Mouse (Mus musculus) midbrain, embryonic 11.5 days (tissue): ENCODE measurements around the gene Smim9. TPM values are rescaled to one million over a fixed set of nuclear protein-coding genes. Genes with fewer than 3 reads are reported as not detected.

ENCODE experiments used
- ATAC-seq: fragments of 200-750 bp; cut with Nextera tagmentation; 2 replicates; pipeline ENCODE4 v1.8.0; 2017; ENCODE audit warnings: moderate TSS enrichment, moderate library complexity; ENCODE audit not compliant: low FRiP score
- DNase-seq: peaks from one replicate; pipeline ENCODE4 v3.0.0; 2015; ENCODE audit warnings: low spot score; ENCODE audit errors: missing footprints
- H3K27ac ChIP-seq: fragments of 300-500 bp; sonication (generic); 2 replicates; pipeline ENCODE4 v1.5.1; 2014; ENCODE audit warnings: low read depth, low read length
- H3K27me3 ChIP-seq: fragments of 300-500 bp; sonication (generic); 2 replicates; pipeline ENCODE4 v1.6.1; 2014; ENCODE audit warnings: mild to moderate bottlenecking, low read length, moderate library complexity, mixed read lengths; ENCODE audit not compliant: control insufficient read depth, insufficient read depth
- H3K36me3 ChIP-seq: fragments of 300-500 bp; sonication (generic); 2 replicates; pipeline ENCODE4 v1.6.1; 2014; ENCODE audit warnings: mild to moderate bottlenecking, low read length, moderate library complexity, mixed read lengths; ENCODE audit not compliant: control insufficient read depth, insufficient read depth
- H3K4me1 ChIP-seq: fragments of 300-500 bp; sonication (generic); 2 replicates; pipeline ENCODE4 v1.6.1; 2014; ENCODE audit warnings: low read length; ENCODE audit not compliant: control insufficient read depth, insufficient read depth
- H3K4me2 ChIP-seq: fragments of 300-500 bp; sonication (generic); 2 replicates; pipeline ENCODE4 v1.6.1; 2014; ENCODE audit warnings: mild to moderate bottlenecking, moderate library complexity
- H3K4me3 ChIP-seq: fragments of 300-500 bp; sonication (generic); 2 replicates; pipeline ENCODE4 v1.5.1; 2014; ENCODE audit warnings: low read depth, low read length
- H3K9ac ChIP-seq: fragments of 300-500 bp; sonication (generic); 2 replicates; pipeline ENCODE4 v1.6.1; 2014; ENCODE audit warnings: low read length
- H3K9me3 ChIP-seq: fragments of 300-500 bp; sonication (generic); 2 replicates; pipeline ENCODE4 v1.6.1; 2016; ENCODE audit warnings: low read length; ENCODE audit not compliant: control insufficient read depth
- WGBS: fragments of 180-500 bp; shearing (Covaris S2); extraction: QIAGEN DNeasy Blood & Tissue Kit; methylation state at CpG from one replicate; pipeline ENCODE4 v1.1.7; 2014; 5-methylcytosine and 5-hydroxymethylcytosine counted together
- polyA plus RNA-seq: library from polyadenylated mRNA; unstranded; fragments of >200 nt; fragmentation: Nextera tagmentation; extraction: Ambion mirVana; gene quantifications from 2 replicates; pipeline ENCODE4 v1.2.1, GENCODE M21; 2014

The Smim9 gene
- polyA plus RNA-seq, 1 experiment from 2014 or later = not detected

DNA sequence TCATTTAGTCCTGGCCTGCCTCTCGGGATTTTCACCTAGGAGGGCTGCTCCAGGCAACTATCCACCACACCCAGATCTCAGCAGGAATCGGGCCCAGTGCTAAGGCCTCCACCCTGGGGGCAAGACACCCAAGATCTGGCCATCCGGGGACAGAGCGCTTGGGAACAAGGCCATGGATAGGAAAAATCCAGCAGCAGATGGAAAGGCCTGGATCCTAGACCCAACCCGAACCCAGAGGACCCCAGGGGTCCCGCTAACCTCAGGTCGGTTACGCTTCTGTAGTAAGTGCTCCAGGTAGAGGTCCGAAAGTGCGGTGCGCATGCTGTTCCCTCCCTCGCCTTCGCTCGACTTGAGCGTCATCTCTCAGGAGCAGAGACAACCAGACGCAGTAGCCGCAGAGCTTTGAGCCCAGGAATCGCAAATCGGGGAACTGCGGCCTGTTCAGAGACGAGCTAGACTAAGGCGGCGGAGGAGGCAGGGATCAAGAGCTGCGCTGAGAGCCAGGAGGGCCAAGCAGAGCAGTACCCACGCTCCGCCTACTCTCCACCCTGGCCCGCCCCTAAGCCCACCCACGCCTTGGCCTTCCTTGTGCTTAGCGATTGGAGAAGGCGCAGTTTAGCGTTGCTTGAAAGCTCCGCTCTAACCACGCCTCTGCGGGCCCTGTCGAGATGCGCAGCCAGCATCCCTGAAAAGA, 33.0 kb downstream of the Smim9 start, which contains the start of gene Mpp1:
Mpp1 (minus strand) TSS at position 550 of the 694 bp plus-strand sequence.
- H3K9me3 ChIP-seq = no peaks in the 10 kb centered on the region
- H3K9ac ChIP-seq = peak within 1 kb of the TSS; percentile 59
- H3K27ac ChIP-seq = no peak within 1 kb of the TSS
- H3K27me3 ChIP-seq = no peaks in the 10 kb centered on the region
- no peaks in the 10 kb centered on the region for H3K36me3 ChIP-seq
- 20% methylated on average over 31 of the region's 36 CpGs for WGBS
- H3K4me3 ChIP-seq = peak within 1 kb of the TSS; percentile 42
- no peaks in the 10 kb centered on the region for H3K4me1 ChIP-seq
- peak; percentile 100 for ATAC-seq
- peak within 1 kb of the TSS; percentile 42 for H3K4me2 ChIP-seq
- DNase-seq = peak; percentile 94

DNA sequence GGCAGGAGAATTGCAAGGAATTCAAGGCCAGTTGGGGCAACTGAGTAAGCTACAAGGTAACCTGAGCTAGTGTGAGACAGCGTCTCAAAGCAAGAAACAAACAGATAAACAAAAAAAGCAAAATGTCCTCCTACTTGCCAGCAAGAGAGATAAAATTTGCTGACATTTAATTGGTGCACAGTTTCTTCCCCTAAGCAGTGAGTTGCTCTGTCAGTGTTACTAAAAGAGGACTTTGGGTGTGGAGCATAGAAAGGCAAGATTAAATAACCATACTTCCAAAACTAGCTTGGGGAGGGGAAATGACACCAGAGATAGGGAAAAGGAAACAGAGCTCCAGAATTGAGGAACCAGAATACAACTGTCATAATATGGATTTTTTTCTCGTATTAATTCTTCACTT, 34.1 kb downstream of the Smim9 start:
- no peak overlapping the region for H3K9ac ChIP-seq
- ATAC-seq = no peak
- no peak overlapping the region for H3K4me3 ChIP-seq
- H3K36me3 ChIP-seq = no peaks in the 10 kb centered on the region
- no peaks in the 10 kb centered on the region for H3K9me3 ChIP-seq
- 66% methylated on average over 2 of the region's 2 CpGs for WGBS
- DNase-seq = no peak
- H3K4me1 ChIP-seq = no peaks in the 10 kb centered on the region
- no peak overlapping the region for H3K27ac ChIP-seq
- H3K27me3 ChIP-seq = no peaks in the 10 kb centered on the region
- no peak overlapping the region for H3K4me2 ChIP-seq

GRCm38 (mm10) chrX:75128333-75128980, 35.1 kb downstream of the Smim9 start:
- DNase-seq (no peak), ATAC-seq (no peak)
- H3K9me3 ChIP-seq = no peaks in the 10 kb centered on the region
- H3K36me3 ChIP-seq = no peaks in the 10 kb centered on the region
- H3K27me3 ChIP-seq = no peaks in the 10 kb centered on the region
- H3K4me1 ChIP-seq = no peaks in the 10 kb centered on the region
- H3K9ac ChIP-seq = no peak overlapping the region
- no peak overlapping the region for H3K4me2 ChIP-seq
- H3K4me3 ChIP-seq = no peak overlapping the region
- no peak overlapping the region for H3K27ac ChIP-seq

DNA sequence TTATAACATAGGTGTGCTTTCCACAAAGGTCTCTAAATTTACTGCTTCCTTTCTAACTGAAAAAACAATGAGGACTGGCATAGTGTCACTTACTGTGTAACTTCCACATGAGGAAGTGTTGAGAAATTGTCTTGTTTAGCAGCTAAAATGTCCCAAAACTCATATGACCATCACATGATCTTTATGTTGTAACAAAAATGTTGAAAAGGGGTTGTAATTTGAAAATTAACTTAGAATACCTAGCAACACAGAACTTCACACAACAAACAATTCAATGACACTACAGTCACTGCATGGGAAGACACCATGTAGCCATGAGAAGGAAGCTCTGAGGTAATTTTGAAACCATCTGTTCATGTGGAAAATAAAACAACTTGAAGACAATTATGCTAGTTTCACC, 36.7 kb downstream of the Smim9 start:
- DNase-seq (no peak), ATAC-seq (no peak)
- H3K36me3 ChIP-seq = no peaks in the 10 kb centered on the region
- H3K4me1 ChIP-seq = no peaks in the 10 kb centered on the region
- H3K9me3 ChIP-seq = no peaks in the 10 kb centered on the region
- H3K4me2 ChIP-seq = no peak overlapping the region
- H3K27me3 ChIP-seq = no peaks in the 10 kb centered on the region
- no peak overlapping the region for H3K27ac ChIP-seq
- no peak overlapping the region for H3K9ac ChIP-seq
- no peak overlapping the region for H3K4me3 ChIP-seq

GRCm38 (mm10) chrX:75125606-75126005, 38.0 kb downstream of the Smim9 start:
- H3K4me2 ChIP-seq = no peak overlapping the region
- H3K4me3 ChIP-seq = no peak overlapping the region
- ATAC-seq = no peak
- H3K9me3 ChIP-seq = no peaks in the 10 kb centered on the region
- 83% methylated on average over 3 of the region's 3 CpGs for WGBS
- no peak overlapping the region for H3K9ac ChIP-seq
- no peaks in the 10 kb centered on the region for H3K36me3 ChIP-seq
- H3K27ac ChIP-seq = no peak overlapping the region
- H3K27me3 ChIP-seq = no peaks in the 10 kb centered on the region
- no peaks in the 10 kb centered on the region for H3K4me1 ChIP-seq
- no peak for DNase-seq

DNA sequence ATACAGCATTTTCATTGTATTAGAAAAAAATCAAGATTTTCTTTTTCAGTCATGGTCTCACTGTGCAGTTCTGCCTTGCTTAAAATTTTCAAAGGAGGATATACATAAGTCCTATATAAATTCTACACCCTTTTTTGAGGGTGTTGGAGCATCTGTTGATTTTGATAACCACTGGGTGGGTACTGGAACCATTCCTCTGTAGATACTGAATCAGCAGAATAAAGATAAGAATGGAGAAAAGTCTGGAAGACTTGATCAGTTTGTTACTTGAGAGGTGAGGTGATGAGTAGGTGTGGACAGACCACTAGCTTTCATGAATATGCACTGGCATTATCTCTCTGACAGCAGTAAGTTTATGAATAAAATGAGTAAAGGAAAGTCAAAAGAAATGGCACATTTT, 48.0 kb downstream of the Smim9 start:
- DNase-seq (no peak), ATAC-seq (no peak)
- Histone ChIP-seq H3K27ac (no peak overlapping the region), H3K4me2 (no peak overlapping the region), H3K9ac (no peak overlapping the region), H3K27me3 (no peaks in the 10 kb centered on the region), H3K9me3 (no peaks in the 10 kb centered on the region), H3K4me3 (no peak overlapping the region), H3K4me1 (no peaks in the 10 kb centered on the region), H3K36me3 (no peaks in the 10 kb centered on the region)

DNA sequence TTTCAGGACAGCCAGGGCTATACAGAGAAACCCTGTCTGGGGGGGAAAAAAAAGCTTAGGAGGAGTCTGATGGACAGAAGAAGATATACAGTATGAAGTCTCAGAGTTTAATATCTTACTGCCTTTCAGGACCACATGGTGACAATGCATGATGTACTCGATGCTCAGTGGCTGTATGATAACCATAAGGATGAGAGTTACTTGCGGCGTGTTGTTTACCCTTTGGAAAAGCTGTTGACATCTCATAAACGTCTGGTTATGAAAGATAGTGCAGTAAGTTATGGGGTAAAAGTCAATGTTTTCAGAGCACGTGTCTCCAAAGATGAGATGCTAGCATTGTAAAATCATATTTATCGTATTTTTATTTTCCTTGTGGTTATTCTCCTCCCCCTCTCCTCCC, 61.3 kb downstream of the Smim9 start:
- H3K9ac ChIP-seq = no peak overlapping the region
- peaks cover 3% of the 10 kb centered on the region; the same call in 1 of the 2 replicates for H3K36me3 ChIP-seq
- H3K4me1 ChIP-seq = no peaks in the 10 kb centered on the region
- H3K4me2 ChIP-seq = no peak overlapping the region
- H3K27me3 ChIP-seq = no peaks in the 10 kb centered on the region
- no peak for ATAC-seq
- DNase-seq = no peak
- no peak overlapping the region for H3K27ac ChIP-seq
- no peaks in the 10 kb centered on the region for H3K9me3 ChIP-seq
- 87% methylated on average over 6 of the region's 6 CpGs for WGBS
- no peak overlapping the region for H3K4me3 ChIP-seq

- no peaks in the 10 kb centered on the region for H3K27me3 ChIP-seq
- no peak overlapping the region for H3K4me2 ChIP-seq
- ATAC-seq (no peak), DNase-seq (no peak)
- H3K9me3 ChIP-seq = no peaks in the 10 kb centered on the region
- no peaks in the 10 kb centered on the region for H3K36me3 ChIP-seq
- no peaks in the 10 kb centered on the region for H3K4me1 ChIP-seq
- no peak overlapping the region for H3K4me3 ChIP-seq
- no peak overlapping the region for H3K9ac ChIP-seq
- 93% methylated on average over 8 of the region's 8 CpGs for WGBS
- H3K27ac ChIP-seq = no peak overlapping the region
Measured at GRCm38 (mm10) chrX:75098799-75099198, 64.8 kb downstream of the Smim9 start.

GRCm38 (mm10) chrX:75096163-75096770, 67.3 kb downstream of the Smim9 start:
- no peaks in the 10 kb centered on the region for H3K9me3 ChIP-seq
- DNase-seq (peak; percentile 98), ATAC-seq (no peak)
- peak overlapping the region; percentile 54 for H3K4me2 ChIP-seq
- 19% methylated on average over 23 of the region's 23 CpGs for WGBS
- H3K27ac ChIP-seq = no peak overlapping the region
- peak overlapping the region; percentile 50 for H3K4me3 ChIP-seq
- no peaks in the 10 kb centered on the region for H3K36me3 ChIP-seq
- H3K27me3 ChIP-seq = no peaks in the 10 kb centered on the region
- peak overlapping the region; percentile 71 for H3K9ac ChIP-seq
- no peaks in the 10 kb centered on the region for H3K4me1 ChIP-seq
